Mouse (Mus musculus): ENCODE results near the gene Ift81. TPM values are rescaled to one million over a fixed set of nuclear protein-coding genes. Genes with fewer than 3 reads are reported as not detected.

Ift81 gene
- polyA plus RNA-seq, 1 experiment = 5.6 TPM

DNA sequence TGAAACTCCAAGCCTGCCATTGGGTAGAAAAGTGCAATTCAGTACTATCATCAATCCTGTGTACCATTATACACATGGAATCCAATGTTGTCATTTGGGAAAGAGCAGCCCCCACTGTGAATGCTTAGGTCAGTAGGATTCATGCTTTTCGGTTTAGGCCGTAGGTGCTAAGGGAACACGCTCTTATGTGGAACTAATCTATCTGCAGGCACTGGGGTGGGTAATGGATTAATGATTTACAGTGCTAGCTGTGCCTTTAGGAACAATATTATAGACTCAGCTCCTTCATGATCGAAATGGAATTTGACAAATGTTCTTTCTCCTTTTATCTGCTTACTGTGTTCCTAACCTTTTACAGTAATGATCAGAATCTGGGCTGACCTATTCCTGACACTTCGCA, 30.2 kb downstream of the Ift81 start:
- Histone ChIP-seq H3K79me2 (ENCODE audit: control insufficient read depth, insufficient read depth) (no peaks in the 10 kb centered on the region), H3K36me3 (ENCODE audit: control insufficient read depth, insufficient read depth) (peaks cover 8% of the 10 kb centered on the region), H3K4me3 (no peak overlapping the region), H3K4me2 (ENCODE audit: low read depth) (no peak overlapping the region), H3ac (ENCODE audit: control insufficient read depth, insufficient read length) (no peak overlapping the region), H3K27me3 (ENCODE audit: control insufficient read depth, insufficient read depth, insufficient read length) (no peaks in the 10 kb centered on the region)
- TF ChIP-seq SRF (IDR thresholded peaks at IDR 0.05; ENCODE audit: control insufficient read depth, insufficient read length, low read depth) (no peak), CEBPB (IDR thresholded peaks at IDR 0.05; ENCODE audit: insufficient read depth, poor library complexity, severe bottlenecking) (no peak), TCF3 (IDR thresholded peaks at IDR 0.05; ENCODE audit: insufficient read length, low read depth) (no peak), MYOD1 (IDR thresholded peaks at IDR 0.05; ENCODE audit: control insufficient read depth in 1 of 3, insufficient read length in 2 of 3, low read depth in 2 of 3) (no peak), TCF12 (IDR thresholded peaks at IDR 0.05; ENCODE audit: insufficient read depth, poor library complexity, severe bottlenecking) (no peak), E2F4 (IDR thresholded peaks at IDR 0.05; ENCODE audit: insufficient read depth) (no peak), MYOG (IDR thresholded peaks at IDR 0.05; ENCODE audit: control insufficient read depth in 1 of 3, insufficient read depth in 1 of 3, insufficient read length in 2 of 3, low read depth in 2 of 3) (no peak), POLR2AphosphoS2 (IDR thresholded peaks at IDR 0.05; ENCODE audit: insufficient read length, low read depth) (no peak), USF1 (IDR thresholded peaks at IDR 0.05; ENCODE audit: low read depth) (no peak), MAX (IDR thresholded peaks at IDR 0.05; ENCODE audit: low read depth) (no peak), POLR2A (IDR thresholded peaks at IDR 0.05; ENCODE audit: insufficient read length, low read depth) (no peak), REST (IDR thresholded peaks at IDR 0.05; ENCODE audit: insufficient read depth, insufficient read length) (no peak)

DNA sequence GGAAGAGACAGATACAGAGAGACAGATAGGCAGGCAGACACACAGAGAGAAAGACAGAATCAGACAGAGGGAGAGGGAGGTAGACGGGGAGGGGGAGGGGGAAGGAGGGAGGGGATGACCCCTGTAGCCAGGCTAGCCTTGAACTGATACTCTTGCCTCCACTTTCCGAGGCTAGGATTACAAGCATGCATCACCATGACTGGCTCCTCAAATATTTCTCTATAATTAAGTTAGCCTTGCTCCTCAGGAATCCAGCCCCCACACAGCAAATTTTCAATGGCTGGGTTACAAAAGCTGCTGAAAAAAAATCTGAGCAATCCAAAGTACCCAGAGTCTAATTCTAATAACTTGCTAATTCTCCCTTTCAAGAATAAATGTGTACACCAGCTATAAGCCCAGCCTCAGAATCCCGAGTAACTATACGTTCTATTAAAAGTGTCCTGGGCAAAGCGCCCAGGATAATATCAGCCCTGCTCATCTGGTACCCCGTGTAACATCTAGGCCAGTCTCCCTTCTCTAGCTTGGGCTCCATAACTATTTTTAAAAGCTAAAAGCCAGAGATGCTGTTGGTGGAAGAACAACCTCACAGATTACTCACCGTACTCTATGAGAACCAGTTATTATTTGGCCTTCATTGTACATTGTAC, 37.5 kb downstream of the Ift81 start:
- TF ChIP-seq TCF3 (IDR thresholded peaks at IDR 0.05; ENCODE audit: insufficient read length, low read depth) (no peak), POLR2A (IDR thresholded peaks at IDR 0.05; ENCODE audit: insufficient read length, low read depth) (no peak), MAX (IDR thresholded peaks at IDR 0.05; ENCODE audit: low read depth) (no peak), E2F4 (IDR thresholded peaks at IDR 0.05; ENCODE audit: insufficient read depth) (no peak), MYOD1 (IDR thresholded peaks at IDR 0.05; ENCODE audit: control insufficient read depth in 1 of 3, insufficient read length in 2 of 3, low read depth in 2 of 3) (no peak), TCF12 (IDR thresholded peaks at IDR 0.05; ENCODE audit: insufficient read depth, poor library complexity, severe bottlenecking) (no peak), MYOG (IDR thresholded peaks at IDR 0.05; ENCODE audit: control insufficient read depth in 1 of 3, insufficient read depth in 1 of 3, insufficient read length in 2 of 3, low read depth in 2 of 3) (no peak), POLR2AphosphoS2 (IDR thresholded peaks at IDR 0.05; ENCODE audit: insufficient read length, low read depth) (no peak), CEBPB (IDR thresholded peaks at IDR 0.05; ENCODE audit: insufficient read depth, poor library complexity, severe bottlenecking) (no peak), SRF (IDR thresholded peaks at IDR 0.05; ENCODE audit: control insufficient read depth, insufficient read length, low read depth) (no peak), REST (IDR thresholded peaks at IDR 0.05; ENCODE audit: insufficient read depth, insufficient read length) (no peak), USF1 (IDR thresholded peaks at IDR 0.05; ENCODE audit: low read depth) (no peak)
- H3K79me2 ChIP-seq (ENCODE audit: control insufficient read depth, insufficient read depth) = no peaks in the 10 kb centered on the region
- H3K4me2 ChIP-seq (ENCODE audit: low read depth) = no peak overlapping the region
- peaks cover 8% of the 10 kb centered on the region for H3K36me3 ChIP-seq (ENCODE audit: control insufficient read depth, insufficient read depth)
- no peak overlapping the region for H3ac ChIP-seq (ENCODE audit: control insufficient read depth, insufficient read length)
- H3K4me3 ChIP-seq = no peak overlapping the region
- no peaks in the 10 kb centered on the region for H3K27me3 ChIP-seq (ENCODE audit: control insufficient read depth, insufficient read depth, insufficient read length)

DNA sequence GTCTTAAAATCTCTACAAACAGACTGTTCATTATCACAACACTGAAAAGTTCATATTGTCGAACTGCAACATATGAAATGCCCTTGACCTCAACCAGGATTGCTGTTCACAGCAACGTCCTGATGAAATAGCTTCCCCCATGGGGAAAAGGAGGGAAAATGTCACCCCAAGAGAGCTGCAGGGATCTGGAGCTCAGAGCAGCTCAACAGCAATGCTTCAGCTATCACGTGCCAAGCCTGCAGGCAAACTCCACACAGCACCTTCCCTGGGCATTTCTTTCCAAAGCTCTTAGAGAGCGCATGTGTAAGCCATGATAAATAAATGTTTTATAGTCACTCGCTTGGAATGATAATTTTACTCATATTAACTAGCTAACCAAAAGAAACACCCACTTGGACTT, 42.3 kb downstream of the Ift81 start:
- TF ChIP-seq POLR2A (IDR thresholded peaks at IDR 0.05; ENCODE audit: insufficient read length, low read depth) = no peak
- H3K4me2 ChIP-seq (ENCODE audit: low read depth) = no peak overlapping the region
- no peak overlapping the region for H3ac ChIP-seq (ENCODE audit: control insufficient read depth, insufficient read length)
- no peaks in the 10 kb centered on the region for H3K79me2 ChIP-seq (ENCODE audit: control insufficient read depth, insufficient read depth)
- H3K4me3 ChIP-seq = no peak overlapping the region
- H3K27me3 ChIP-seq (ENCODE audit: control insufficient read depth, insufficient read depth, insufficient read length) = no peaks in the 10 kb centered on the region
- H3K36me3 ChIP-seq (ENCODE audit: control insufficient read depth, insufficient read depth) = peaks cover 11% of the 10 kb centered on the region

DNA sequence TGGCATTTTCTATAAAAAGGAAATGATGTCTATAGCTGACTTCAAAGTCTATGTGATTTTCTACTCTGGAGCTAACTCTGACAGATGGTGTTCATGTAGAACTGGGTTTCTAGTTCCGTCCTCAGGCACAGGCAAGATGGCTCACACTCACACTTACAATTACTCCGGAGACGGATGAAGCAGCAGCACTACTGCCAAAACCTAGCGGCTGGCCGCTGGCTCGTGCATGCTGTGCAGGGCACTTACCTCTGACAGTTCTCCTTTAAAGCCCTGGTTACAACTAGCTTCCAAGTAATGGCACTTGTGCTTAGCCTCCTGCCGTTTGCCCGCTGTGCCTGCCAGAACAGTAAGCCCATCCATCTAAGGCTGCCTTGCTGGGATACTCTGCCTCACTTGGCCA, 47.7 kb downstream of the Ift81 start:
- H3K79me2 ChIP-seq (ENCODE audit: control insufficient read depth, insufficient read depth) = no peaks in the 10 kb centered on the region
- no peak overlapping the region for H3K4me2 ChIP-seq (ENCODE audit: low read depth)
- H3K4me3 ChIP-seq = no peak overlapping the region
- H3K27me3 ChIP-seq (ENCODE audit: control insufficient read depth, insufficient read depth, insufficient read length) = no peaks in the 10 kb centered on the region
- peaks cover 19% of the 10 kb centered on the region for H3K36me3 ChIP-seq (ENCODE audit: control insufficient read depth, insufficient read depth)
- no peak for TF ChIP-seq REST (IDR thresholded peaks at IDR 0.05; ENCODE audit: insufficient read depth, insufficient read length)
- TF ChIP-seq CEBPB (IDR thresholded peaks at IDR 0.05; ENCODE audit: insufficient read depth, poor library complexity, severe bottlenecking) = no peak
- TF ChIP-seq MYOD1 (IDR thresholded peaks at IDR 0.05; ENCODE audit: control insufficient read depth in 1 of 3, insufficient read length in 2 of 3, low read depth in 2 of 3) = no peak
- no peak for TF ChIP-seq E2F4 (IDR thresholded peaks at IDR 0.05; ENCODE audit: insufficient read depth)
- TF ChIP-seq MAX (IDR thresholded peaks at IDR 0.05; ENCODE audit: low read depth) = no peak
- no peak for TF ChIP-seq SRF (IDR thresholded peaks at IDR 0.05; ENCODE audit: control insufficient read depth, insufficient read length, low read depth)
- no peak for TF ChIP-seq POLR2A (IDR thresholded peaks at IDR 0.05; ENCODE audit: insufficient read length, low read depth)
- TF ChIP-seq MYOG (IDR thresholded peaks at IDR 0.05; ENCODE audit: control insufficient read depth in 1 of 3, insufficient read depth in 1 of 3, insufficient read length in 2 of 3, low read depth in 2 of 3) = no peak
- TF ChIP-seq TCF12 (IDR thresholded peaks at IDR 0.05; ENCODE audit: insufficient read depth, poor library complexity, severe bottlenecking) = no peak
- TF ChIP-seq POLR2AphosphoS2 (IDR thresholded peaks at IDR 0.05; ENCODE audit: insufficient read length, low read depth) = no peak
- TF ChIP-seq USF1 (IDR thresholded peaks at IDR 0.05; ENCODE audit: low read depth) = no peak
- no peak for TF ChIP-seq TCF3 (IDR thresholded peaks at IDR 0.05; ENCODE audit: insufficient read length, low read depth)
- H3ac ChIP-seq (ENCODE audit: control insufficient read depth, insufficient read length) = no peak overlapping the region

DNA sequence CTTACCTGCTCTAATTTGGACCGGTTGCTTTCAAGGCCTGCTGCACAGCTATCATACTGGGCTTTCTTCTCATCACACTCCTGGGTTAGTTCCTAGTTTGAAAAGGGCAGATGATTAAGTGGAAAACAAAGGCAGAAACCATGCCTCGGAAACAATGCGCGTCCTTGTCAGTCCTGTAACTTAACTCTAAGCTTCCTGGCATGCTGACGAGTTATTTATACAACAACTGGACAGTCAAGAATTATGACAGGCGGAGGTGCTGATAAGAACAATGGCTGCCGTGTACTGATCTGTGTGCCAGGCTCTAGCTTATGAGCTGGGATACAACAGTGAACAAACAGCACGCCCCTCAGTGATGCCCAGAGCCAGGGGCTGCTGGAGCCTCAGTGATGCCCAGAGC, 53.7 kb downstream of the Ift81 start:
- Histone ChIP-seq H3K4me2 (ENCODE audit: low read depth) (no peak overlapping the region), H3K36me3 (ENCODE audit: control insufficient read depth, insufficient read depth) (peaks cover 17% of the 10 kb centered on the region), H3K79me2 (ENCODE audit: control insufficient read depth, insufficient read depth) (no peaks in the 10 kb centered on the region), H3K27me3 (ENCODE audit: control insufficient read depth, insufficient read depth, insufficient read length) (no peaks in the 10 kb centered on the region), H3K4me3 (no peak overlapping the region), H3ac (ENCODE audit: control insufficient read depth, insufficient read length) (no peak overlapping the region)
- TF ChIP-seq MYOD1 (IDR thresholded peaks at IDR 0.05; ENCODE audit: control insufficient read depth in 1 of 3, insufficient read length in 2 of 3, low read depth in 2 of 3) = no peak
- TF ChIP-seq REST (IDR thresholded peaks at IDR 0.05; ENCODE audit: insufficient read depth, insufficient read length) = no peak
- no peak for TF ChIP-seq POLR2A (IDR thresholded peaks at IDR 0.05; ENCODE audit: insufficient read length, low read depth)
- no peak for TF ChIP-seq CEBPB (IDR thresholded peaks at IDR 0.05; ENCODE audit: insufficient read depth, poor library complexity, severe bottlenecking)
- TF ChIP-seq TCF12 (IDR thresholded peaks at IDR 0.05; ENCODE audit: insufficient read depth, poor library complexity, severe bottlenecking) = no peak
- no peak for TF ChIP-seq E2F4 (IDR thresholded peaks at IDR 0.05; ENCODE audit: insufficient read depth)
- TF ChIP-seq POLR2AphosphoS2 (IDR thresholded peaks at IDR 0.05; ENCODE audit: insufficient read length, low read depth) = no peak
- no peak for TF ChIP-seq TCF3 (IDR thresholded peaks at IDR 0.05; ENCODE audit: insufficient read length, low read depth)
- TF ChIP-seq MAX (IDR thresholded peaks at IDR 0.05; ENCODE audit: low read depth) = no peak
- TF ChIP-seq MYOG (IDR thresholded peaks at IDR 0.05; ENCODE audit: control insufficient read depth in 1 of 3, insufficient read depth in 1 of 3, insufficient read length in 2 of 3, low read depth in 2 of 3) = no peak
- TF ChIP-seq SRF (IDR thresholded peaks at IDR 0.05; ENCODE audit: control insufficient read depth, insufficient read length, low read depth) = no peak
